Mouse (Mus musculus) stomach, postnatal 0 days (tissue): ENCODE data around the gene Ppm1h. TPM values are rescaled to one million over a fixed set of nuclear protein-coding genes. Genes with fewer than 3 reads are reported as not detected.

ENCODE experiments used
- ATAC-seq: fragments of 200-750 bp; cut with Nextera tagmentation; 2 replicates; pipeline ENCODE4 v1.8.0; 2017; ENCODE audit not compliant: low FRiP score, low TSS enrichment
- DNase-seq: peaks from one replicate; pipeline ENCODE4 v3.0.0-alpha.2; 2016; ENCODE audit warnings: low spot score
- H3K27ac ChIP-seq: fragments of 300-500 bp; sonication (generic); replicated peaks from 2 replicates; pipeline ENCODE4 v1.5.1; 2014; ENCODE audit warnings: mild to moderate bottlenecking, control low read depth
- H3K27me3 ChIP-seq: fragments of 300-500 bp; sonication (generic); 2 replicates; pipeline ENCODE4 v1.6.1; 2014; ENCODE audit warnings: low read length; ENCODE audit not compliant: control insufficient read depth, insufficient read depth
- H3K36me3 ChIP-seq: fragments of 300-500 bp; sonication (generic); 2 replicates; pipeline ENCODE4 v1.6.1; 2014; ENCODE audit warnings: low read length, mixed read lengths; ENCODE audit not compliant: control insufficient read depth, insufficient read depth
- H3K4me1 ChIP-seq: fragments of 300-500 bp; sonication (generic); replicated peaks from 2 replicates; pipeline ENCODE4 v1.6.1; 2014; ENCODE audit warnings: antibody characterized with exemption; ENCODE audit not compliant: control insufficient read depth, insufficient read depth
- H3K4me2 ChIP-seq: fragments of 300-500 bp; sonication (generic); replicated peaks from 2 replicates; pipeline ENCODE4 v1.6.1; 2014; ENCODE audit warnings: low read depth, mild to moderate bottlenecking, control low read depth, moderate library complexity
- H3K4me3 ChIP-seq: fragments of 300-500 bp; sonication (generic); 2 replicates; pipeline ENCODE4 v1.5.1; 2014; ENCODE audit warnings: low read depth, low read length, control low read depth
- H3K9ac ChIP-seq: fragments of 300-500 bp; sonication (generic); 2 replicates; pipeline ENCODE4 v1.6.1; 2014; ENCODE audit warnings: mild to moderate bottlenecking, low read length, control low read depth, mixed read lengths
- H3K9me3 ChIP-seq: fragments of 300-500 bp; sonication (generic); 2 replicates; pipeline ENCODE4 v1.6.1; 2016; ENCODE audit warnings: low read length; ENCODE audit not compliant: control insufficient read depth
- CTCF ChIP-seq: IDR thresholded peaks from 2 replicates; pipeline ENCODE4 v1.5.1; 2016; ENCODE audit warnings: antibody characterized with exemption, low read depth, mild to moderate bottlenecking, moderate library complexity
- EP300 ChIP-seq: optimal IDR thresholded peaks from 2 replicates; pipeline ENCODE3; 2016; ENCODE audit warnings: antibody characterized with exemption
- WGBS: fragments of 180-500 bp; shearing (Covaris S2); extraction: QIAGEN DNeasy Blood & Tissue Kit; methylation state at CpG from one replicate; pipeline ENCODE4 v1.1.7; 2014; 5-methylcytosine and 5-hydroxymethylcytosine counted together
- polyA plus RNA-seq: library from polyadenylated mRNA; unstranded; fragments of >200 nt; fragmentation: Nextera tagmentation; extraction: Ambion mirVana; gene quantifications from 2 replicates; pipeline ENCODE4 v1.2.1, GENCODE M21; 2015

Ppm1h gene
- polyA plus RNA-seq, 1 experiment from 2014 or later: 7.6 TPM

GRCm38 (mm10) chr10:122789648-122790170 lies 111.1 kb downstream of the Ppm1h start:
- no peak for TF ChIP-seq EP300
- no peak for TF ChIP-seq CTCF
- DNase-seq: no peak

DNA sequence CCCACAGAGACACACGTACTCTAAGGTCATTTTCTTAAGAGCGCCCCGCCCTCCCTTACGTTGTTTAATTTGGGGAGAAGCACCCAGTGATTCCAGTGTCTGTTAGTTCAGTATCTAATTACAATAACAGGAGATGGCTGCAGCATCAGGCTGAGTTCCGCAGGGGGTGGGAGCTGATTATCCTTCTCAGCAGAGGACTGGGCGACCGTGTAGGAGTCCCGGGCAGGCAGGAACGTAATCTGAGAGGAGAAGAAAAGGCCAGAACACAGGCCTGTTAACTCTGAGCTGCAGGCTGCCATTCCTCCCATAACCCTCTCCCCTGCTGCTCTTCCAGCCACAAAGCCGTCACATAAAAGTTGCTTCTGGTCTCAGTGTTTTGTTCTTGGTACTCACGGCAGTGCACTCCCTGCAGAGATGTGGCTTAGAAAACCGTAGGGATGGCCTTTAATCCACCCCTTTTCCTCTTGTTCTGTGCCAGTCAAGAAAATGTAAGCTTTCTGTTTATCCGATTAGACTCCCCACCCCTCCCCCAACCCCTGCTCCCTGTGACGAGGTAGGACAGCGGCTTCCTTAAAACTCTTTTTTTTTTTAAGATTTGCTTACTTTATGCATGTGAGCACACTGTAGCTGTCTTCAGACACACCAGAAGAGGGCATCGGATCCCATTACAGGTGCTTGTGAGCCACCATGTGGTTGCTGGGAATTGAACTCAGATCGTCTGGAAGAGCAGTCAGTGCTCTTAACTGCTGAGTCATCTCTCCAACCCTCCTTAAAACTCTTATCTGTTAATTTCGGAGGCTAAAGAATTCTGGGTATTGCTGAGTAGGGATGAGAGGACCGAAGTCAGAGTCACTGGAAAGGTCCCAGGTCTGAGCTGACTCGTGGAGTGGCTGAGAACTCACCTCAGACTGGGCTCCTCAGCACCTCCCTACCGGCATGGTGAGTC lies 113.7 kb downstream of the Ppm1h start:
- no peak for TF ChIP-seq EP300
- TF ChIP-seq CTCF: peak; percentile 38
- Histone ChIP-seq H3K9me3 (no peaks in the 10 kb centered on the region), H3K4me2 (peak overlapping the region; percentile 37), H3K36me3 (no peaks in the 10 kb centered on the region), H3K9ac (peak overlapping the region; percentile 38; the same call in 1 of the 2 replicates), H3K4me3 (no peak overlapping the region), H3K27ac (no peak overlapping the region), H3K4me1 (0 out of 2 replicates have a peak, but pooled peaks cover 2% of the 10 kb centered on the region), H3K27me3 (no peaks in the 10 kb centered on the region)
- 14% methylated on average over 21 of the region's 21 CpGs for WGBS
- ATAC-seq: no peak
- no peak for DNase-seq

More at GRCm38 (mm10) chr10:122789648-122790170, 111.1 kb downstream of the Ppm1h start:
- Histone ChIP-seq H3K4me2 (no peak overlapping the region), H3K4me3 (no peak overlapping the region), H3K27ac (no peak overlapping the region), H3K9ac (no peak overlapping the region), H3K4me1 (0 out of 2 replicates have a peak, but pooled peaks cover 2% of the 10 kb centered on the region), H3K9me3 (no peaks in the 10 kb centered on the region), H3K27me3 (no peaks in the 10 kb centered on the region), H3K36me3 (no peaks in the 10 kb centered on the region)
- ATAC-seq: no peak
- WGBS: 45% methylated on average over 12 of the region's 12 CpGs

DNA sequence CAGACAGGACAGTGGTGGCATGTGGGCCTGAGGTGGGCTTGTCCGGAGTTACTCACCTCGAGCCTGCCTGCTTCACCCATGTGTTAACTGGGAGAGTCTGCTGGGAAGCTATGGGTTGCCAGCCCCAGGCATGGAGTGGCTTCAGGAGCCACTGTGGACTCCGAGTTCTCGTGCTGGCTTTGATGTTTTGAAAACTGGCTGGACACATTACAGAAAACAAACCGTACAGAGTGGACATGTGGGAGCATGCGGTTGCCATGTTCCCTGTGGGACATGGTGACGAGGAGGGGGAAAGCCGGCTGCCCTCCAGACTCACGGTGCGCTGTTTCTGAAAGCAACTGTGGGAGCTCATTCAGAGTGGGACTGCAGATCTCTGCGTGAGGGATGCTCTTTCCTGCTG lies 114.6 kb downstream of the Ppm1h start:
- H3K27me3 ChIP-seq: no peaks in the 10 kb centered on the region
- 0 out of 2 replicates have a peak, but pooled peaks cover 2% of the 10 kb centered on the region for H3K4me1 ChIP-seq
- H3K9ac ChIP-seq: no peak overlapping the region
- no peak for TF ChIP-seq CTCF
- no peak for TF ChIP-seq EP300
- no peaks in the 10 kb centered on the region for H3K36me3 ChIP-seq
- no peak overlapping the region for H3K4me3 ChIP-seq
- ATAC-seq (no peak), DNase-seq (no peak)
- H3K4me2 ChIP-seq: no peak overlapping the region
- WGBS: 82% methylated on average over 11 of the region's 11 CpGs
- no peaks in the 10 kb centered on the region for H3K9me3 ChIP-seq
- no peak overlapping the region for H3K27ac ChIP-seq

DNA sequence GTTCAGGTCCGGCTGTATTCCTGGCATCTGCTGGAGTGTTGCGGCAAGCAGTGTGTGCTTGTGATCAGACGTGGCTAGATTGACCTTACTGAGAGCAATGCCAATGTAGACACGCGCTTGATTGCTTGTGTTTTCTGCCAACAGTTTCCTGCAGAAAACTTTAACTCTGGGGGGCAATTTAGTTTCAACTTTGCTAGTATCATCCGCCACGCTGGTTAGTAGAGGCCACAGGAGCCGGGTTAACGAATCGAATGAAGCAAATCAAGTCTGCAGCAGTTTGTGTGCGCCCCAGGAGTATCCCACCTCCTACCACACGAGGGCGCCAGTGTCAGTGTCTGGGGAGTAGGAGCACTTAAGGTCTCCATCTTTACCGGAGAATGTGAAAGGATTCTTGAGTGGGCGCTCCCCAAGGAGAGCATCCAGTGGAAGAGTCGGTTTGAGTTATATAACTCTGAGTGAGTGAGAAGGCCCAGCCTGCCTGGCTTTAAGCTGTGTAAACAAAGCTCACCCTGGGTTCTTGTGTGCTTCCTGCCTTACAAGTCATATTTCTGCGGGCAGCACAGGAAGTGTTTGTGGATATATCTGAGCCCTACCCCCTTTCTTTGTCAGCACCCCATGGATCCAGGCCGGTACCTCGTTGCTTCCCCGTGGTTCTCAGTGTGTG lies 115.8 kb downstream of the Ppm1h start:
- ATAC-seq (peak; percentile 79), DNase-seq (peak; percentile 88)
- H3K9ac ChIP-seq: no peak overlapping the region
- 0 out of 2 replicates have a peak, but pooled peaks cover 2% of the 10 kb centered on the region for H3K4me1 ChIP-seq
- peak overlapping the region; percentile 14; the same call in 1 of the 2 replicates for H3K4me3 ChIP-seq
- H3K36me3 ChIP-seq: no peaks in the 10 kb centered on the region
- H3K27ac ChIP-seq: peak overlapping the region; percentile 75
- no peaks in the 10 kb centered on the region for H3K27me3 ChIP-seq
- peak overlapping the region; percentile 38 for H3K4me2 ChIP-seq
- H3K9me3 ChIP-seq: no peaks in the 10 kb centered on the region
- 27% methylated on average over 20 of the region's 20 CpGs for WGBS
- TF ChIP-seq EP300 (no peak), CTCF (peak; percentile 94)

- WGBS: 77% methylated on average over 6 of the region's 6 CpGs
- peak; percentile 64 for TF ChIP-seq CTCF
- no peak for TF ChIP-seq EP300
- no peak overlapping the region for H3K4me3 ChIP-seq
- H3K9ac ChIP-seq: no peak overlapping the region
- H3K27ac ChIP-seq: no peak overlapping the region
- no peaks in the 10 kb centered on the region for H3K9me3 ChIP-seq
- no peaks in the 10 kb centered on the region for H3K36me3 ChIP-seq
- no peaks in the 10 kb centered on the region for H3K27me3 ChIP-seq
- no peak overlapping the region for H3K4me2 ChIP-seq
- no peak for DNase-seq
- H3K4me1 ChIP-seq: peaks cover 4% of the 10 kb centered on the region; the same call in 1 of the 2 replicates
- ATAC-seq: no peak
Observed at GRCm38 (mm10) chr10:122797955-122798354, 119.4 kb downstream of the Ppm1h start.
